Mouse (Mus musculus): ENCODE data around the gene Sdk1.

The Sdk1 gene

GRCm38 (mm10) chr5:142000247-142000646 lies 759.0 kb downstream of the Sdk1 start:
- DNase-seq (ENCODE audit: inconsistent ontology term), result no peak

- DNase-seq (ENCODE audit: inconsistent ontology term), result no peak
Measured at GRCm38 (mm10) chr5:142001131-142001530, 759.8 kb downstream of the Sdk1 start.

GRCm38 (mm10) chr5:142001973-142002372 lies 760.7 kb downstream of the Sdk1 start:
- no peak for DNase-seq (ENCODE audit: inconsistent ontology term)

GRCm38 (mm10) chr5:142010189-142010588 lies 768.9 kb downstream of the Sdk1 start:
- no peak for DNase-seq (ENCODE audit: inconsistent ontology term)

GRCm38 (mm10) chr5:142017001-142017400 lies 775.7 kb downstream of the Sdk1 start:
- DNase-seq (ENCODE audit: inconsistent ontology term), result no peak

GRCm38 (mm10) chr5:142022877-142023580 lies 781.7 kb downstream of the Sdk1 start:
- peak; percentile 55 for DNase-seq (ENCODE audit: inconsistent ontology term)

GRCm38 (mm10) chr5:142024448-142024847 lies 783.2 kb downstream of the Sdk1 start:
- DNase-seq (ENCODE audit: inconsistent ontology term), result no peak

- DNase-seq (ENCODE audit: inconsistent ontology term), result no peak
Measured at GRCm38 (mm10) chr5:142036536-142036935, 795.2 kb downstream of the Sdk1 start.

- no peak for DNase-seq (ENCODE audit: inconsistent ontology term)
Measured at GRCm38 (mm10) chr5:142039236-142039635, 797.9 kb downstream of the Sdk1 start.

- no peak for DNase-seq (ENCODE audit: inconsistent ontology term)
Measured at GRCm38 (mm10) chr5:142039891-142040530, 798.7 kb downstream of the Sdk1 start.

GRCm38 (mm10) chr5:142041226-142041802 lies 800.0 kb downstream of the Sdk1 start:
- peak; percentile 69 for DNase-seq (ENCODE audit: inconsistent ontology term)

GRCm38 (mm10) chr5:142061781-142062180 lies 820.5 kb downstream of the Sdk1 start:
- DNase-seq (ENCODE audit: inconsistent ontology term), result no peak

- no peak for DNase-seq (ENCODE audit: inconsistent ontology term)
Measured at GRCm38 (mm10) chr5:142071322-142071721, 830.0 kb downstream of the Sdk1 start.

GRCm38 (mm10) chr5:142073901-142074300 lies 832.6 kb downstream of the Sdk1 start:
- no peak for DNase-seq (ENCODE audit: inconsistent ontology term)

GRCm38 (mm10) chr5:142074561-142075500 lies 833.5 kb downstream of the Sdk1 start:
- DNase-seq (ENCODE audit: inconsistent ontology term), result peak; percentile 70

- DNase-seq (ENCODE audit: inconsistent ontology term), result no peak
Measured at GRCm38 (mm10) chr5:142080661-142081060, 839.4 kb downstream of the Sdk1 start.

- no peak for DNase-seq (ENCODE audit: inconsistent ontology term)
Measured at GRCm38 (mm10) chr5:142081076-142081475, 839.8 kb downstream of the Sdk1 start.

GRCm38 (mm10) chr5:142096377-142096841 lies 855.1 kb downstream of the Sdk1 start:
- DNase-seq (ENCODE audit: inconsistent ontology term), result no peak

- no peak for DNase-seq (ENCODE audit: inconsistent ontology term)
Measured at GRCm38 (mm10) chr5:142100176-142100575, 858.9 kb downstream of the Sdk1 start.

- DNase-seq (ENCODE audit: inconsistent ontology term), result no peak
Measured at GRCm38 (mm10) chr5:142107434-142107833, 866.1 kb downstream of the Sdk1 start.

- DNase-seq (ENCODE audit: inconsistent ontology term), result no peak
Measured at GRCm38 (mm10) chr5:142111989-142112388, 870.7 kb downstream of the Sdk1 start.

Data from Muller cell, postnatal 12 days (primary cell).